Mouse (Mus musculus): Measurements from ENCODE around the gene Ltbp4.

Ltbp4 gene

GRCm38 (mm10) chr7:27337175-27337853 is at the start of gene Ltbp4:
Gene Ltbp4, minus strand, starts transcription at chr7:27337692.
- peak in 1 of 2 experiments; percentile 38 for DNase-seq

DNA sequence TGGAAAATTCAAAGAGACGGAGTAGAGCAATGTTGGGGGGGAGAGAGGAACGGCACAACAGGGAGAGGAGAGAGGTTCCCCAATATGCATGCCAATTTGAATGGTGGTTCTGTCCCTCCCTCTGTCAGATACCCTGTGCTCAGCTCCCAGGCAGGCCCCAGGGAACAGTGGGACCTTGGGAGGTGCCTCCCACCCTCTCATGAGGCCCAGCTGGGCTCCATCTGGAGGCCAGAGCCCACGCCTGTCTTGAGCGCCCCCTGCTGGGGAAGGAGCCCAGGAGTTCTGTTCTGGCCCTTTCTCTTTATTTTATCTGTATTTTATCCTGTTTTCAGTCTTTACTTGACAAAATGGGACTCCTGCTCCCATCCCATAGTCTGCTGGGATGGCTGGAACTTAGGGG is 47.2 kb upstream of the Ltbp4 start:
- peak; percentile 88 for DNase-seq

DNA sequence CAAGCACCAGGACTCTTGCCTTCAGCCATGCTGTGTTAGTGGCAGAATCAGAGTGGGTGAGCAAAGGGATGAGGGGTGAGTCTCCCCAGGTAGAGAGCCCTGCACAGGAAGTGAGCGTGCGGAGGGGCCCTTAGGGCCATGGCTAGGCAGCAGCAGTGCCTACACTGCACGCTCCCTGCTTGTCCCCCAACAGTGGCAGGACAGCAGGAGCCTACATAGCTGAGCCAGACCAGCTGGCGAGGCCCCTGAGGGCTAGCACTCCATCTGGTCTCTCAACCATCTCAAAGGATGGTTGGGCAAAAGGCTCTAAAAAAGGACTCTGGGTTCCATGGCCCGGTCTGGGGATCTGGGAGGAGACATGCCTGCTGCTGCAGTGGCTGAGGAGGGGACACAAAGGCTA is 46.6 kb upstream of the Ltbp4 start:
- DNase-seq: no peak

GRCm38 (mm10) chr7:27383233-27383632 is 45.7 kb upstream of the Ltbp4 start:
- DNase-seq: no peak

DNA sequence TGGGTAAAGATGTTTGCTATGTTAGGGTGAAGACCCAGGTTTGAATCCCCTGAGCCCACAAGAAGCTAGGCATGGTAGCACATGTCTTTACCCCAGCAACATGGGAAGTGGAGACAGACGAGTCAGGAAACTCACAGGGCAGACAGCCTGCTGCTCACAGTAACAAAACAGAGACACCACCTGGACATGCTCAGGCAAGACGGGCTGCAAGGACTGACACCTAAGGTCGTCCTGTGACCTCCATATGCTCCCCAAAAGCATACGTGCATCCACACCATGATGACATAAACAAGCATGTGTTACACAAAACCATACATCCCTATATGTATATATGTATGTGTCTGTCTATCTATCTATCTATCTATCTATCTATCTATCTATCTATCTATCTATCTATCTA is 44.1 kb upstream of the Ltbp4 start:
- no peak for DNase-seq

GRCm38 (mm10) chr7:27381009-27381408 is 43.5 kb upstream of the Ltbp4 start:
- no peak for DNase-seq

GRCm38 (mm10) chr7:27379836-27380235 is 42.3 kb upstream of the Ltbp4 start:
- no peak for DNase-seq

- no peak for DNase-seq
Measured at GRCm38 (mm10) chr7:27378431-27378830, 40.9 kb upstream of the Ltbp4 start.

DNA sequence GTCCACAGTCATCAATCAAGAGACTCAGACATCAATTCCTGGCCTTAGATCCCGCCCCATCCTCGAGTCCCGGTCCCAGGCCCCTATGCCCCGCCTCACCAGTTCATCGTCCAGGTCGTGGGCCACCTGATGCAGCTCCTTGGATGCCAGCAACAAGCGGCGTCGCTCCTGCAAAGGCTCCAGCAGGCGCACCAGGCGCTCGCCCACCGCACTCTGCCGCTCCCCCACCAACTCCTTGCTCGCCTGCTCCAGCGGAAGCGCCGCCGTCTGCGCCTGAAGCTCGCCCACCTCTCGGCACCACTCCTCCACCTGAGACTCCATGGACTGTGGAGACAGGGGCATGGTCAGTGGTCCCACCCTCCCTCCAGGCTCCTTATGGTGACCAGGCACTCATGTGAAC is 37.8 kb upstream of the Ltbp4 start:
- DNase-seq: no peak

DNA sequence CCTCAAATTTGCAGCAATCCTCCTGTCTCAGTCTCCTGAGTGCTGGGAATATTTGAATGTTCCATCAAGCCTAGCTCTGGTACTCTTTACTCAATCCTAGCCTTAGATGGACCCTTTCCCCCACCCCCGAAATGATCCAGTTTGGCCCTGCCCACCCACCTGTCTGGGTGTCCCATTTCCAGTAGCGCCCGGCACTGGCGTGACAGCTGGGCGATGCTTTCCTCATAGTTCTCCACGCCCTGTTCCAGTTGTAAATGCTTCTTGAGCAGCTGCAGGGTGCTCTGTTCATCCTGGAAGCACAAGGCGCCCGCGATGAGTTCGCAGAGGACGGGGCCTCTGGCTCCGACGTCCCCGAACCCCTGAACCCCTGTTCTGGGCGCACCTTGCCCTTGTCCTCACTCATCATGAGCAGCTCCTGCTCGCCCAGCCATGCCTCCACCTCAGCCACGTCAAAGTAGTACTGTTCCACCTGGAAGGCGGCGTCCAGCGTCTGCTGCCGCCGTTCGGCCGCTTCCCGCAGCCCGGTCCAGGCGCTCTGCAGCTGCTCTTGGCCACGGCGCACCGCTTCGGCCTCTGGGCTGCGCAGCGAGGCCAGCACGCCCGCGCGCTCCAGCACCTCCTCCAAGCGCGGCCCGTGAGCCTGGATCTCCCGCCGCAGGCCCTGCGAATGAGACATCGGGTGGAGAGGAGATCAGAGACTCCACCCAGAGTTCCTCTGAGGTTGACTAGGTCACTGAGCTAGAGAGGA is 34.4 kb upstream of the Ltbp4 start:
- no peak for DNase-seq

GRCm38 (mm10) chr7:27369111-27369510 is 31.6 kb upstream of the Ltbp4 start:
- DNase-seq: no peak

- peak; percentile 44 to 47 for DNase-seq
Measured at GRCm38 (mm10) chr7:27367976-27368375, 30.5 kb upstream of the Ltbp4 start.

- DNase-seq: no peak
Measured at GRCm38 (mm10) chr7:27366082-27366844, 28.8 kb upstream of the Ltbp4 start.

GRCm38 (mm10) chr7:27364379-27364778 is 26.9 kb upstream of the Ltbp4 start:
- DNase-seq: no peak

DNA sequence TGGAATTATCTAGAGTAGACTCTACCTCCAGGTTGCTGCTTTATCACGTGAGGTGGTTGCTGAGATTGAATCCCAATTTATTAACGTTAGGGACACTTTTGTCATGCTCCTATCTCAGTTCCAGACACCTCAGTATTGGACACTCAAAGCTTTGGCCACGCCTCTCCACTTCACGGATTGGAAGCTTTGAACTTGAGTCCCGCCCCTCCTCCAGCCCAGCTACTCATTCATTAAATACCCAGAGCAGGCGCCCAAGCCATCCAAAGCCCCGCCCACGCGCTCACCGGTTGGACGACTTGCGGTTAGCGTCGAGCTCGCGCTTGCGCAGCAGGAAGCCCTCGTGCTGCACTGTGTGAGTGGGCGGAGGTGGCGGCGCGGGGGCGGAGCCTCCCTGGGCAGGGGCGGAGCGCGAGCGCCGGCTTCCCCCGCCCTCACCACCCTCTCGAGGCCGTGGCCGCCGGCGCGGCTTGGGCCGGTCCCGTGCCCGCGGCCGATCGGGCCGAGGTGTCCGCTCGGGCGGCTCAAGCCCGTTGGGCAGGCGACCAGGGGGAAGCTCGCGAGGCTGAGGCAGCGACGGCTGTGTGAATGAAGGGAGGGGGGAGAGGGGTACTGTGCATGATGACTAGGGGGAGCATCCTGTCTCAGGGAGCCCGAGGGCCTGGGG is 23.9 kb upstream of the Ltbp4 start:
- DNase-seq: peak; percentile 99

DNA sequence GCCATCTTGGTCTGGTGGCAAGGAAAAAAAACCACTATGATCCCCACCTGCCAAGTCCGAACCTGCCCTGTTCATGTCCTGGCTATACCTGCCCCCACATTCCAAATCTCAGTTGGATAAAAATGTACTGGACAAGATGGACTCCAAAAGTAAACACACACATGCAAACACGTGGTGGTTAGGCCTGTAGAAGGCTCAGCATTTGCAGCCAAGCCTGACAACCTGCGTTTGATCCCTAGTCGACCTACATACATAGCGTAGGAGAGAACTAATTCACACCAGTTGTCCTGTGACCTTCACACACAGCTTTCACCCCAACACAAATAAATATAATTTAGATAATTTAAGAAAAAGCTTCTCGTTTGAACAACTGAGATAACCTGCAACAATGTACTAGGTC is 23.3 kb upstream of the Ltbp4 start:
- DNase-seq: no peak

GRCm38 (mm10) chr7:27359706-27360358 is 22.3 kb upstream of the Ltbp4 start:
- DNase-seq: no peak

DNA sequence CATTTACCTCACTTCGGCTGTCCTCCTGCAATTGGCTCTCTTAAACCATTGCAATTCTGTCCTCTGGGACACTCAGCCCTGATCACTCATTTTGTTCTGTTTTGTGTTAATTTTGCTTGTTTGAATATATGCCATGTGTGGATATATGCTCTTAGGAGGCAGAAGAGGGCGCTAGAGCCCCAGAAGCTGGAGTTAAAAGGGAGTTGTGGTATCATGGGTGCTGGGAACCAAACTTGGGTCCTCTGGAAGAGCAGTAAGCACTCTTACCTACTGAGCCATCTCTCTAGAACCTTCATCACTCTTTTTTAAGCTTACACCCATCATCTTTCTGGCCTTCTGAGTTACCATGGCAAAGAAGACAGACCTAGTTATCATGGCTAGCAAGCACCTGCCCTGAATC is 21.7 kb upstream of the Ltbp4 start:
- no peak for DNase-seq

DNA sequence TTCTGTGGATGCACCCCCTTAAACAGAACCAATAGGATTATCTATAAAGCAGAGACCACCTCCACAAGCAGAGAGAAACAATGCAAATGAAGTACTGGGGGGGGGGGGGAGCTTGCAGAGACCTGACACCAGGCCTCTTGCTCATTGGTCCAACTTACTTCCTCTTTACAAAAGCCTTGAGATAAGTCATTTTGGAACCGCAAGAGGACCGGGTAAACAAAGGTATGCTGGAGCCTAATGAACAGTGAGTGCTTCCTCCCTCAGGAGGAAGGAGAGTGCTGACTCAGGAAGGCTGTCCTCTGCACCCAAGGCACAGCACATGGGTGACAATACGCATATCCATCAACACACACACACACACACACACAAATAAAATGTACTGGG is 20.1 kb upstream of the Ltbp4 start:
- peak; percentile 39 to 54 for DNase-seq

- peak; percentile 42 to 49 for DNase-seq
Measured at GRCm38 (mm10) chr7:27356861-27357594, 19.5 kb upstream of the Ltbp4 start, which contains the start of gene Gm20479. Gene Gm20479, minus strand, starts transcription at chr7:27357419.

GRCm38 (mm10) chr7:27356248-27356647 is 18.8 kb upstream of the Ltbp4 start:
- peak; percentile 59 to 63 for DNase-seq

DNA sequence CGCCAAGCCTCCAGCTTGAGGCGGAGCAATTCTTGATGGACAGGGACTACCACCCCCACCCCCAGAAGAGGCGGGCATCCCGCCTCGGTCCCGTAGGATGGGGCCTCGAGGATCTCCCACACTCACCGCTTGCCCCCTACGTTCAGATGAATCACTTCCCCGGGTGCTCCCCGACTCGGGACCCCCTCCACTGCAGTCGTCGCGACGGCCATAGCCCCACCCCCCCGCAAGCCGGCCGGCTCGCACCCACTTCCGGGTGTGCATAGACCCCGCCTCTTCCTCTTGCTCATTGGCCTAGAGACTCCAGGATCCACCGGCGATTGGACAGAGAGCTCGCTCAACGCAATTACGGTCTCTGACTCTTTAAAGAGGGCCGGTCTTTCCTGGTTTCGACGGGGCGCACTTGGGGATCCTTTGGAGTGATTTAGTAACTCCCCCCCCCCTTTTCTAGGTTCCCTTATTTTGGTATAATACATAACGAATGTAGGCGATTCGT is 18.3 kb upstream of the Ltbp4 start, which contains the start of gene Shkbp1:
Gene Shkbp1, minus strand, starts transcription at position 275 of the 496 bp plus-strand sequence.
- peak; percentile 87 to 88 for DNase-seq

Measured in B cell, adult 2 months (primary cell).